Mouse (Mus musculus) intestine, embryonic 16.5 days (tissue): ENCODE measurements around the gene Inpp4a. TPM values are rescaled to one million over a fixed set of nuclear protein-coding genes. Genes with fewer than 3 reads are reported as not detected.

Experiments
- ATAC-seq: fragments of 200-750 bp; cut with Nextera tagmentation; 2 replicates; pipeline ENCODE4 v1.8.0; 2017; ENCODE audit warnings: moderate TSS enrichment, moderate library complexity
- H3K27ac ChIP-seq: fragments of 300-500 bp; sonication (generic); 2 replicates; pipeline ENCODE4 v1.5.1; 2014; ENCODE audit warnings: mild to moderate bottlenecking, low read length
- H3K27me3 ChIP-seq: fragments of 300-500 bp; sonication (generic); replicated peaks from 2 replicates; pipeline ENCODE4 v1.6.1; 2014; ENCODE audit warnings: low read length, control low read depth, mixed read lengths; ENCODE audit not compliant: control insufficient read depth, insufficient read depth
- H3K36me3 ChIP-seq: fragments of 300-500 bp; sonication (generic); 2 replicates; pipeline ENCODE4 v1.6.1; 2014; ENCODE audit warnings: low read length, control low read depth; ENCODE audit not compliant: control insufficient read depth, insufficient read depth
- H3K4me1 ChIP-seq: fragments of 300-500 bp; sonication (generic); 2 replicates; pipeline ENCODE4 v1.6.1; 2014; ENCODE audit warnings: low read length, control low read depth, mixed read lengths; ENCODE audit not compliant: control insufficient read depth, insufficient read depth
- H3K4me2 ChIP-seq: fragments of 300-500 bp; sonication (generic); 2 replicates; pipeline ENCODE4 v1.6.1; 2014; ENCODE audit warnings: low read depth, low read length, control low read depth
- H3K4me3 ChIP-seq: fragments of 300-500 bp; sonication (generic); 2 replicates; pipeline ENCODE4 v1.5.1; 2014; ENCODE audit warnings: mild to moderate bottlenecking, low read length
- H3K9ac ChIP-seq: fragments of 300-500 bp; sonication (generic); 2 replicates; pipeline ENCODE4 v1.6.1; 2014; ENCODE audit warnings: low read depth, low read length
- H3K9me3 ChIP-seq: fragments of 300-500 bp; sonication (generic); 2 replicates; pipeline ENCODE4 v1.6.1; 2016; ENCODE audit warnings: low read length, control low read depth; ENCODE audit not compliant: control insufficient read depth
- WGBS: fragments of 180-500 bp; shearing (Covaris S2); extraction: QIAGEN DNeasy Blood & Tissue Kit; methylation state at CpG from one replicate; pipeline ENCODE4 v1.1.7; 2014; 5-methylcytosine and 5-hydroxymethylcytosine counted together
- polyA plus RNA-seq: library from polyadenylated mRNA; unstranded; fragments of >200 nt; fragmentation: Nextera tagmentation; extraction: Ambion mirVana; gene quantifications from 2 replicates; pipeline ENCODE4 v1.2.1, GENCODE M21; 2015

Inpp4a gene
- polyA plus RNA-seq, 1 experiment from 2014 or later: 12.1 TPM

GRCm38 (mm10) chr1:37359395-37360092, 59.9 kb downstream of the Inpp4a start:
- Histone ChIP-seq H3K9ac (no peak overlapping the region), H3K4me1 (no peaks in the 10 kb centered on the region), H3K4me2 (no peak overlapping the region), H3K27me3 (no peaks in the 10 kb centered on the region), H3K9me3 (no peaks in the 10 kb centered on the region), H3K27ac (no peak overlapping the region), H3K36me3 (no peaks in the 10 kb centered on the region), H3K4me3 (no peak overlapping the region)
- no peak for ATAC-seq
- WGBS: 84% methylated on average over 6 of the region's 6 CpGs

- no peaks in the 10 kb centered on the region for H3K4me1 ChIP-seq
- ATAC-seq: no peak
- H3K9ac ChIP-seq: no peak overlapping the region
- WGBS: 82% methylated on average over 3 of the region's 3 CpGs
- no peaks in the 10 kb centered on the region for H3K36me3 ChIP-seq
- no peaks in the 10 kb centered on the region for H3K27me3 ChIP-seq
- H3K9me3 ChIP-seq: no peaks in the 10 kb centered on the region
- H3K4me2 ChIP-seq: no peak overlapping the region
- no peak overlapping the region for H3K27ac ChIP-seq
- no peak overlapping the region for H3K4me3 ChIP-seq
Measured at GRCm38 (mm10) chr1:37360781-37361180, 61.1 kb downstream of the Inpp4a start.

- H3K9ac ChIP-seq: no peak overlapping the region
- H3K27ac ChIP-seq: no peak overlapping the region
- no peaks in the 10 kb centered on the region for H3K9me3 ChIP-seq
- H3K4me3 ChIP-seq: no peak overlapping the region
- no peak for ATAC-seq
- WGBS: 88% methylated on average over 10 of the region's 10 CpGs
- H3K4me1 ChIP-seq: no peaks in the 10 kb centered on the region
- H3K27me3 ChIP-seq: no peaks in the 10 kb centered on the region
- H3K36me3 ChIP-seq: peaks cover 8% of the 10 kb centered on the region; the same call in 1 of the 2 replicates
- no peak overlapping the region for H3K4me2 ChIP-seq
Measured at GRCm38 (mm10) chr1:37362721-37363120, 63.1 kb downstream of the Inpp4a start.

GRCm38 (mm10) chr1:37368125-37368524, 68.5 kb downstream of the Inpp4a start:
- Histone ChIP-seq H3K4me1 (no peaks in the 10 kb centered on the region), H3K4me2 (no peak overlapping the region), H3K36me3 (peaks cover 8% of the 10 kb centered on the region), H3K27me3 (no peaks in the 10 kb centered on the region), H3K27ac (no peak overlapping the region), H3K9ac (no peak overlapping the region), H3K9me3 (no peaks in the 10 kb centered on the region), H3K4me3 (no peak overlapping the region)
- 88% methylated on average over 10 of the region's 10 CpGs for WGBS
- ATAC-seq: no peak

GRCm38 (mm10) chr1:37368768-37369385, 69.2 kb downstream of the Inpp4a start:
- no peak for ATAC-seq
- 84% methylated on average over 7 of the region's 7 CpGs for WGBS
- no peak overlapping the region for H3K9ac ChIP-seq

GRCm38 (mm10) chr1:37376177-37376576, 76.5 kb downstream of the Inpp4a start:
- 90% methylated on average over 8 of the region's 8 CpGs for WGBS
- Histone ChIP-seq H3K4me1 (no peaks in the 10 kb centered on the region), H3K36me3 (peaks cover 4% of the 10 kb centered on the region; the same call in 1 of the 2 replicates), H3K4me2 (no peak overlapping the region), H3K9ac (no peak overlapping the region), H3K27ac (no peak overlapping the region), H3K27me3 (no peaks in the 10 kb centered on the region), H3K9me3 (no peaks in the 10 kb centered on the region), H3K4me3 (no peak overlapping the region)
- no peak for ATAC-seq

More at GRCm38 (mm10) chr1:37368768-37369385, 69.2 kb downstream of the Inpp4a start:
- no peak overlapping the region for H3K4me2 ChIP-seq
- peaks cover 8% of the 10 kb centered on the region for H3K36me3 ChIP-seq
- no peak overlapping the region for H3K27ac ChIP-seq
- no peaks in the 10 kb centered on the region for H3K9me3 ChIP-seq
- no peaks in the 10 kb centered on the region for H3K27me3 ChIP-seq
- H3K4me3 ChIP-seq: no peak overlapping the region
- H3K4me1 ChIP-seq: no peaks in the 10 kb centered on the region

- H3K4me1 ChIP-seq: no peaks in the 10 kb centered on the region
- no peak overlapping the region for H3K9ac ChIP-seq
- no peaks in the 10 kb centered on the region for H3K27me3 ChIP-seq
- WGBS: 80% methylated on average over 2 of the region's 2 CpGs
- H3K36me3 ChIP-seq: peaks cover 4% of the 10 kb centered on the region; the same call in 1 of the 2 replicates
- no peak overlapping the region for H3K27ac ChIP-seq
- no peak overlapping the region for H3K4me3 ChIP-seq
- no peaks in the 10 kb centered on the region for H3K9me3 ChIP-seq
- H3K4me2 ChIP-seq: no peak overlapping the region
- no peak for ATAC-seq
Measured at GRCm38 (mm10) chr1:37376751-37377150, 77.1 kb downstream of the Inpp4a start.

- no peak overlapping the region for H3K9ac ChIP-seq
- H3K27me3 ChIP-seq: no peaks in the 10 kb centered on the region
Measured at GRCm38 (mm10) chr1:37378095-37378494, 78.4 kb downstream of the Inpp4a start.

GRCm38 (mm10) chr1:37379536-37379935, 79.9 kb downstream of the Inpp4a start:
- Histone ChIP-seq H3K4me1 (no peaks in the 10 kb centered on the region), H3K9ac (no peak overlapping the region), H3K27me3 (no peaks in the 10 kb centered on the region), H3K9me3 (no peaks in the 10 kb centered on the region), H3K4me2 (no peak overlapping the region), H3K27ac (no peak overlapping the region), H3K4me3 (no peak overlapping the region), H3K36me3 (0 out of 2 replicates have a peak, but pooled peaks cover 4% of the 10 kb centered on the region)
- no peak for ATAC-seq
- 60% methylated on average over 4 of the region's 4 CpGs for WGBS

More at GRCm38 (mm10) chr1:37378095-37378494, 78.4 kb downstream of the Inpp4a start:
- WGBS: 87% methylated on average over 5 of the region's 5 CpGs
- no peak overlapping the region for H3K27ac ChIP-seq
- H3K4me1 ChIP-seq: no peaks in the 10 kb centered on the region
- H3K4me2 ChIP-seq: no peak overlapping the region
- H3K36me3 ChIP-seq: 0 out of 2 replicates have a peak, but pooled peaks cover 4% of the 10 kb centered on the region
- no peak for ATAC-seq
- no peaks in the 10 kb centered on the region for H3K9me3 ChIP-seq
- no peak overlapping the region for H3K4me3 ChIP-seq
